Mouse (Mus musculus): ENCODE measurements at regions not wholly inside any gene's neighbourhood (a gene's known extent, or its start where the extent isn't known, plus 50 kb on each side); places are given as distances from the start of the nearest gene placed in this dataset.

DNA sequence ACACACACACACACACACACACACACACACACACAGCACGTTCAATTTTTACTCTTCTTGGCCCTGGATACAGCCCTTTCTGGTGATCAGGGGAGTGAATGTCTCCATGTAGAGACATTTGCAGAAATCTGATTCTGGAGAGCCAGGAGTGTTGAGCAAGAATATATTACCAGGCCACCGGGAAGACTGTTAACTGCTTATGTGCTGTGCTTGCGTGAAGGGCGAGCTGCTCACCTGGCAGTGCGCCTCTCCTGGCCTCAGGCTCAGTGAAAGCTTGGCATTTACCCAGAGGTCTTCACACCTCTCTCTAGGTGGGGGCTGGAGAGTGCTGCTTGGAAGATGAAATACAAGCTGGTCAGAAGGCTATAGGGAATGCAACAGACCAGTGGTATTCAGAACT is 332.4 kb upstream of the Tet2 start:
- no peak for ATAC-seq

GRCm38 (mm10) chr3:133880626-133881025 is 335.7 kb upstream of the Tet2 start:
- no peak for ATAC-seq

DNA sequence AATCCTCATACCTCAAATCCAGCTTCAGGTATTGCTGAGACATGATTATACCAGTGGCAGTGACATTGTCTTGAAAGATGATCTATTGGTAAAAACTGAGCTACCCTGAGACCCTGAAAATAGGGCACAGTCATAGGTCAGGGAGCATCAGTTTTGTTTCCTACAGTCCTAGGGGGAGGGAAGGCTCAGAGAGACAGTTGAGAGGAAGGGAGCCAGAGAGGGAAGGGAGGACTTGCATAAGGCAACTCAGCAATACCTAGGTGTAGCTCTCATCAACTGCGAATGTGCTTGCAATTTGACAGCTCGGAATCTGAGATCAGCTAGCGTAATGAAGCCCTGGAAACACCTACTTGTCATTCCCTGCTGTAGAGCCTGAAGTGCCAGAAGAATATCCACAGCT is 334.4 kb upstream of the Cxxc4 start:
- no peak for ATAC-seq

DNA sequence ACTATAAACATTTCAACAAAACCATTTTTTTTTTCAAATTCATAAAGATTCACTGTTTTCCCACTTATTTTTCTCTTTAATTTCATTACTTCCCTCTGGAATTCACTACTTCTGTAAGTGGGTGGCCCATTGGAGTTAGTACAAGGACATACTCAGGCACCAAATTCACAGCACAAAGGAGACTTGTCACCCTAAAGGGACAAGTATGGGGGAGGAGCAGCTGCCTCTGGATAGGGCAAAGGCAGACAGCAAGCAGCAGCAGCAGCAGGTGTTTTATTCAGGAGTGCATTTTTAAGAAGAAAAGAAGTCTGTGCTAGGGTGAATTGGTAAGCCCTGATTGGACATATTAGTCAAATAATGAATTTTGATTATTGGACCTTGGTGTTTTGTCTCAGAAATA is 314.1 kb upstream of the Cxxc4 start:
- no peak for ATAC-seq

DNA sequence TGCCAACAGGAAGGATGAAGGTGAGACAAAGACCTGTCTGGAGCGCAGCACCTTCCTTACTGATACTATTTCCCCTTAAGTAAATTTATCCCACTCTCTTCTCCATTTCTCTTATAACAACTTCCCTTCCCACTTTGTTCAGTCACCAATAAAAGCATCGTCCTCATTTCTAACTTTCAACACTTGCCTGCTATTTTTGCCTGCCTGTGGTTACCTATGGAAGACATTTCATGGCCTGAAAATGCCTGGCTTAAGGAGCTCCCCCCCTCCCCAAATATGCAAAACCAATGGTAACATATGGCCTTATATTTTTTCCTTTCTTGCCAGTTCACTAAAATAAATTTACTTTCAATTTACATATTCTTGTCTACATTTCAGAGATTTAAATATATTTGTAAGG is 271.0 kb upstream of the Cxxc4 start:
- no peak for ATAC-seq

- no peak for ATAC-seq
Measured at GRCm38 (mm10) chr3:133968176-133968575, 268.1 kb upstream of the Cxxc4 start.

DNA sequence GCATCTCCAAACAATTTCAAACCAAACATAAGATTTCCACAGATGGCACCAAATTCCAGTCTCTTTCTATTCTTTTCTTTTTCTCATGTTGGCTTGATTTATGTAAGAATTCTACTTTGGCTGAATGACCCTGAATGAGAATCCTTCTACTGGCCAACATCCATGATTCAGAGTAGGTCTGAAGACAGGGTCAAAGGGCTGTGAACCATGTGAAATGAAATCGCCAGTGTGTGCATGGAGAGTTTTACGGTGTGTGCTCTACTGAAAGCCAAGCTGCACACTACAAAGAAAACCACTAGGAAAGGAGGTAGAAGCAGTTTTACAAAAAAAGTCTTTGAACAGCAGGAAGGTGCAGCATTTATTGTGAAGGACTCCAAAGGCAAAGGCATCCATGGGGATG is 263.5 kb upstream of the Cxxc4 start:
- no peak for ATAC-seq

GRCm38 (mm10) chr3:133987681-133988080 is 248.6 kb upstream of the Cxxc4 start:
- ATAC-seq, result no peak

DNA sequence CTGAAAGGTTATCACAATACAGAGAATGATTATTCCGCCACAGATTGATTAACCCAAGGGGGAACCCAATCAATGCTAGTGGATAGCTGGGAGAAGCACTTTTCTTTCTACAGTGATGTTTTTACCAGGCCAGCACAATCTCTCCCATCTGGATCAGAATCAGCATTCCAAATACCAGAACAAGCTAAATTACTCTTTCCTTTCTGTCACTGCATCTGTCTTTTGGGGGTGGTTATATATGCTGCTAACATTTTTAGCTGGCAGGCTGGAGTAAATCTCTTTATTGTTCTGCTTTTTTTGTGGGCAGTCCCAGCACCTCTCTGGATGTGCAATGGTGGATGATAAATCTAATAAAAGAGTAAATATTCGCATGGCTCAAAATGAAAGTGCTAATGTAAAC is 242.3 kb upstream of the Cxxc4 start:
- no peak for ATAC-seq

- ATAC-seq, result no peak
Measured at GRCm38 (mm10) chr3:133999965-134000364, 236.3 kb upstream of the Cxxc4 start.

DNA sequence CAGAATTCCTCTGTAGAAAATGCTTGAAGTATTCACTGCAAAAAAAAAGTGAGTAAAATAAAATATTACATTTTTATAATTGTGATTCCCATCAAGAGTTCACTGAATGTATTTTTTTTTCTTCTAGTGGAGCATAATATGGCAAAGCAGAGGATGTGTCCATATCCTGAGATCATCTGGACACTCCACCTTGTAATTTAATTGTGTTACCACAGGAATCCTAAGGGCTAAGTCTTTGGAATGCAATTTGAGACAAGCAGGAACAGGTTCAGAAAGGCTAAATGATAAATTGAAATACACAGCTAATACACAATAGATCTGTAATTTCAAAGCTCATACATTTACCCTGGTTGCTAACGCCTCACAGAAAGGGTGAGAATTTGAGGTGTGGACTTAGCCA is 235.7 kb upstream of the Cxxc4 start:
- ATAC-seq, result no peak

DNA sequence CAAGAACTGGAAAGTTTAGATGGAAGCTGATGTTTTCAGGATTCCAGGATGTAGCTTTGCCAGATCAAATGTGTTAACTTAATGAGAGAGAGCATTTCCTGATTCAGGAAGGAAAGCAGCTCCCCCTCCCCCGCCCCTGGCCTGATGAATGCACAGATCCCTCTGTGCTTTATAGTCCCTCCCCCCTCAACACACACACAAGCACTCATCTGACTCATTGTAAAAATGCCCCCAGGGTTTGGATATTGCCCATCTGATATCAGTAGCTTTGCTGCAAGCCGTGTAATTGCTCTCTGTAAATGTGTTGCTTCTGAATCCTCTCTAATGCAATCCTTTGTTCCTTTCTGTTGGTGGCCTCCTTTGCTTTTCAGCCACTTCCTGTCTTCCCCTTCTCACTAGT is 221.5 kb upstream of the Cxxc4 start:
- no peak for ATAC-seq

- ATAC-seq, result no peak
Measured at GRCm38 (mm10) chr3:134015412-134015811, 220.9 kb upstream of the Cxxc4 start.

DNA sequence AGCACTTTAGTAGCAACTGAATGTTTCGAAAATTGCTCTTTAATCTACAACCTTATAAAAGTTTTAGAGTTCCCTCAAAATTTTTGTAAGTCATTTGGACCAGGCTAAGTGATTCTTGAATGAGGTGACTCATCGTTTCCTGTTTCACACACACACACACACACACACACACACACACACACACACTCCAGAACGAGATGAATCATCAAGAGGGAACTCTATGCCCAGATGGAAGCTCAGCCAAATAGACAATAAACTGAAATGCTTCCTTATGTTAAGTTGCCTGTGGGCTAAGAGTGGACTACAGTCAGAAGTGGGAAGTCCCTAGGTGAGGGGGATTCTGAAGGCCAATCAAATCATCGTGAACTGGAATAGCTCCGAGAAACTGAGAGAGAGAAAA is 202.4 kb upstream of the Cxxc4 start:
- ATAC-seq, result no peak

GRCm38 (mm10) chr3:134036310-134036934 is 199.9 kb upstream of the Cxxc4 start:
- no peak for ATAC-seq

DNA sequence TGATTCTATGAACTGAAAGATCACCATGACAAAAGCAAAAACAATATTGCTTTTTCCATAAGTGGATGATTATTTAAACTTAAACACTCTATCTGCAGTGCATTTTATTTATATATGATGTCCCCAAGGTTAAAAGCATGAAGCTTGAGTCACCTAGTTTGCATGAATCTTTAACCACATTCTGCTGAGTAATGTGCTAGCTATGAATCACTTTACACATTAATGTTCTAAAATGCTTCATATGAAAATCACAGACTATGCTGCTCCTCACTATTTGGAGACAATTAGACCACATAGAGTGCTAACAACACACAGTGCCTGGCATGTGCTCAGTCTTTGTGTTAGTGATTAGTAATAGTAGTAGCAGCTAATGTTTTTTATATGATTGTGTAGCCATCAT is 185.6 kb upstream of the Cxxc4 start:
- no peak for ATAC-seq

- ATAC-seq, result no peak
Measured at GRCm38 (mm10) chr3:134082461-134082860, 153.8 kb upstream of the Cxxc4 start.

GRCm38 (mm10) chr3:134099471-134100125 is 136.7 kb upstream of the Cxxc4 start:
- ATAC-seq, result no peak

GRCm38 (mm10) chr3:134102151-134102738 is 134.0 kb upstream of the Cxxc4 start:
- ATAC-seq, result no peak

DNA sequence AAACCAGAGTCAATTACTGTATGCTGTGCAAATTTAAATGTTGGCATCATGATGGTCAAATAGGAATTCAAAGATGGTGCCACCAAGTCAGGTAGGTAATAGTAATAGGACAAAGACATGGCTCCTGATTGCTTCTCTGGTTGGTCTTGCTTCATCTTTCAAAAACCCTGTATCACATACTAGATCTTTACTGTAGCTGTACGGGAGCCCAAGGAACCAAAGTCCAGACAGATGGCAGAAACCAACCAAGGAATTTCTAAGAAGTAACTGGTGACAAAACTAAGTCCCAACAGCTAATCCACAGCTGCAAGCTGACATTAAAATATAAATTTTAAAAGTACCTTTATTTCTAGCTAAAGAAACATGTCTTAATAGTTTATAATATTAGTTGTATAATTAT is 131.7 kb upstream of the Cxxc4 start:
- no peak for ATAC-seq

- no peak for ATAC-seq
Measured at GRCm38 (mm10) chr3:134105112-134105511, 131.2 kb upstream of the Cxxc4 start.

DNA sequence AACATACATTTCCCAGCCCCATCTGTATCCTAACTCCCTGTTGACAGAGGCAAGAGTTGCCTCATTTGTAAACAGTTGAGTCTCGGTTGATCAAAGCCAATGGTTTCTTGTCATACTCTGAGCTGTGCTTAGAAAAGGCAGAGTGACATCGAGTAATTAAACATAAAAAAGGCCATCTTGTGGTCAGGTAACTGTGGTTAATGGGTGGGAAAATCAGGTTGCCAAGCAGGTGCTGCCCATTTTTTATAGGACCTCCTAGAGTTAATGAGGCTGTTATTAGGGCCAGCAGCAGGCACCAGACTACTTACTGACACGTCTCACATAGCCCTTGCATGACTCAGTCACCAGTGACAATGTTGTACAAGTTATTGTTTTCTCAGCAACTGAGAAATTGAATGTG is 130.7 kb upstream of the Cxxc4 start:
- no peak for ATAC-seq

DNA sequence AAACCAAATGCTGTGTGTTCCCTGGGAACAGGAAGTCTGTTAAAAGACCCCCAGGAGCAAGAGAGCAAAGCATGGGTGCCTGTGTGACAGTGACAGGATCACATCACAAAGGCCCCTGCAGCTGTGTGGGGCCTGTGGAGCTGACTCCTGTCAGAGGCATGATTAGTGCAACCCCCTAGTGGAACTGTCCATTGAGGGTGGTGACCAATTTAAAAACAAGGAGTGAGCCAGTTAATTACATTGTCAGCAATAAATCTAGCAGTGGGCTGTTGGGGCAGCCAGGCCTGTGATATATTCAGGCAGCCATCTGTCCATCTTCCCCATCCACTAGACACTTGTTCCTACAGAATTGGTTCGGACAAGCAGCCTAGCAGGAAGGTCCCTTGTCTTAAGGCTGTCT is 121.8 kb upstream of the Cxxc4 start:
- ATAC-seq, result no peak

DNA sequence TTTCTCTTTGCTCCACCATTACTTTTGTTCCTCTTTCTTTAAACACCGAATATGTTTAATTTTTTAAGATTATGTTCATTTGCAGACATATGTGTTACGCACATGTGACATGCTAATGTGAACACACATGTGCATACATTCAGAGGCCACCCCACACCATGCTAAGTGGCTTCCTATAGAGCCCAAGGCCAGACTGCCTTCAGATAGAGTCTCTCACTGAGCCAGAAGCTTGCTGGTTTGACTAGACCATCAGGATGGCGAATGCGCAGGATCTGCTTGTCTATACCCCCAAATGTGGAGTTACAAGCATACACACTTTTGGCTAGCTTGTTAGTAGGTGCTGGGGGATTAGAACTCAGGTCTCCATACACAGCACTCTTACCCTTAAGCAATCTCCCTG is 121.3 kb upstream of the Cxxc4 start:
- no peak for ATAC-seq

DNA sequence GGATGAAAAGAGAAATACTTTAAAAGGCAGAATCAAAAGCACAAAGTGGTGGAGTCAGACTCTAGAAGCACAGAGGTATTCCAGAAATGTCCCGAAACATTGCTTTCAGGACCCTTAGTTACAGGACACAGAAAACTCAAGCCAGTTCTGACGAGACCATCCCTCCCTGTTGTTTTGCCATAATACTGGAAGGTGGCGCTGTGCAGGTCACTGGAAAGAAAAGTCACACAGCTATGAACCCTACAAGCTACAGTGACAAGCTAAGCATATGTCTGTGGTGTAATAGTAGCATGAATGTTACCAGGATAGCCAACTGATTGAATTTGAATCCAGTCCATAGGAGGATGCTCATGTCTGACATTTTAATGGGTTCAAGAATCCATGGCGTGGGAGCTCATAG is 117.4 kb upstream of the Cxxc4 start:
- ATAC-seq, result no peak

All from inflammation-experienced regulatory T-cells, adult 6 months (primary cell).